Mouse (Mus musculus): ENCODE results near the gene Ccdc137. TPM values are rescaled to one million over a fixed set of nuclear protein-coding genes. Genes with fewer than 3 reads are reported as not detected.
A peak's percentile ranks its signal among the peaks of the same experiment; 100 is the strongest.

The Ccdc137 gene
- polyA plus RNA-seq, 1 experiment from 2014 or later, result 26.3 TPM

- Histone ChIP-seq H3K9ac (no peak overlapping the region), H3K4me3 (no peak overlapping the region), H3K4me1 (replicated peaks) (no peaks in the 10 kb centered on the region), H3K36me3 (no peaks in the 10 kb centered on the region), H3K4me2 (no peak overlapping the region), H3K27ac (no peak overlapping the region), H3K27me3 (no peaks in the 10 kb centered on the region), H3K9me3 (no peaks in the 10 kb centered on the region)
- 90% methylated on average over 3 of the region's 3 CpGs for WGBS
- ATAC-seq (ENCODE audit: low FRiP score), result no peak
Measured at GRCm38 (mm10) chr11:120442765-120443280, 15.1 kb upstream of the Ccdc137 start.

GRCm38 (mm10) chr11:120444106-120444505, 13.8 kb upstream of the Ccdc137 start:
- H3K4me3 ChIP-seq, result no peak overlapping the region
- WGBS, result 83% methylated on average over 6 of the region's 6 CpGs
- H3K27me3 ChIP-seq, result no peaks in the 10 kb centered on the region
- H3K4me1 ChIP-seq (replicated peaks), result no peaks in the 10 kb centered on the region
- no peaks in the 10 kb centered on the region for H3K36me3 ChIP-seq
- ATAC-seq (ENCODE audit: low FRiP score), result no peak
- no peak overlapping the region for H3K9ac ChIP-seq
- H3K27ac ChIP-seq, result no peak overlapping the region
- no peak overlapping the region for H3K4me2 ChIP-seq
- H3K9me3 ChIP-seq, result no peaks in the 10 kb centered on the region

GRCm38 (mm10) chr11:120445475-120445874, 12.4 kb upstream of the Ccdc137 start:
- Histone ChIP-seq H3K9me3 (no peaks in the 10 kb centered on the region), H3K4me1 (replicated peaks) (no peaks in the 10 kb centered on the region), H3K4me3 (no peak overlapping the region), H3K27ac (no peak overlapping the region), H3K36me3 (no peaks in the 10 kb centered on the region), H3K9ac (no peak overlapping the region), H3K4me2 (no peak overlapping the region), H3K27me3 (no peaks in the 10 kb centered on the region)
- 86% methylated on average over 3 of the region's 3 CpGs for WGBS
- ATAC-seq (ENCODE audit: low FRiP score), result no peak

- 80% methylated on average over 7 of the region's 7 CpGs for WGBS
- no peaks in the 10 kb centered on the region for H3K27me3 ChIP-seq
- no peaks in the 10 kb centered on the region for H3K9me3 ChIP-seq
- H3K4me3 ChIP-seq, result no peak overlapping the region
- H3K9ac ChIP-seq, result no peak overlapping the region
- ATAC-seq (ENCODE audit: low FRiP score), result no peak
- H3K4me1 ChIP-seq (replicated peaks), result no peaks in the 10 kb centered on the region
- no peak overlapping the region for H3K4me2 ChIP-seq
- no peak overlapping the region for H3K27ac ChIP-seq
- H3K36me3 ChIP-seq, result no peaks in the 10 kb centered on the region
Measured at GRCm38 (mm10) chr11:120447179-120447578, 10.7 kb upstream of the Ccdc137 start.

- Histone ChIP-seq H3K36me3 (peaks cover 3% of the 10 kb centered on the region; the same call in 1 of the 2 replicates), H3K9ac (no peak overlapping the region), H3K4me1 (replicated peaks) (peaks cover 7% of the 10 kb centered on the region), H3K27ac (no peak overlapping the region), H3K4me3 (no peak overlapping the region), H3K4me2 (no peak overlapping the region), H3K27me3 (no peaks in the 10 kb centered on the region), H3K9me3 (no peaks in the 10 kb centered on the region)
- WGBS, result 66% methylated on average over 3 of the region's 3 CpGs
- no peak for ATAC-seq (ENCODE audit: low FRiP score)
Measured at GRCm38 (mm10) chr11:120452246-120452645, 5.7 kb upstream of the Ccdc137 start.

GRCm38 (mm10) chr11:120453306-120453705, 4.6 kb upstream of the Ccdc137 start, which contains the start of gene Pde6g:
Pde6g (minus strand) TSS chr11:120453500.
- Histone ChIP-seq H3K36me3 (peaks cover 3% of the 10 kb centered on the region; the same call in 1 of the 2 replicates), H3K9ac (no peak within 1 kb of the TSS; the same call in 1 of the 2 replicates), H3K4me2 (no peak within 1 kb of the TSS), H3K4me1 (replicated peaks) (peaks cover 10% of the 10 kb centered on the region), H3K27ac (no peak within 1 kb of the TSS), H3K27me3 (no peaks in the 10 kb centered on the region), H3K4me3 (no peak within 1 kb of the TSS), H3K9me3 (no peaks in the 10 kb centered on the region)
- 87% methylated on average over 4 of the region's 4 CpGs for WGBS
- ATAC-seq (ENCODE audit: low FRiP score), result no peak

GRCm38 (mm10) chr11:120454965-120455364, 3.0 kb upstream of the Ccdc137 start:
- ATAC-seq (ENCODE audit: low FRiP score), result no peak
- Histone ChIP-seq H3K4me1 (replicated peaks) (peaks cover 21% of the 10 kb centered on the region), H3K27ac (no peak overlapping the region), H3K4me3 (no peak overlapping the region), H3K27me3 (no peaks in the 10 kb centered on the region), H3K9me3 (no peaks in the 10 kb centered on the region), H3K36me3 (peaks cover 7% of the 10 kb centered on the region; the same call in 1 of the 2 replicates), H3K4me2 (no peak overlapping the region), H3K9ac (no peak overlapping the region)
- WGBS, result 98% methylated on average over 4 of the region's 4 CpGs

GRCm38 (mm10) chr11:120455413-120455812, 2.5 kb upstream of the Ccdc137 start:
- no peak overlapping the region for H3K27ac ChIP-seq
- no peak overlapping the region for H3K9ac ChIP-seq
- peaks cover 21% of the 10 kb centered on the region for H3K4me1 ChIP-seq (replicated peaks)
- no peak overlapping the region for H3K4me3 ChIP-seq
- H3K27me3 ChIP-seq, result no peaks in the 10 kb centered on the region
- peaks cover 9% of the 10 kb centered on the region; the same call in 1 of the 2 replicates for H3K36me3 ChIP-seq
- H3K9me3 ChIP-seq, result no peaks in the 10 kb centered on the region
- no peak for ATAC-seq (ENCODE audit: low FRiP score)
- WGBS, result 96% methylated on average over 7 of the region's 7 CpGs
- H3K4me2 ChIP-seq, result no peak overlapping the region

GRCm38 (mm10) chr11:120457370-120457769, 545 bp upstream of the Ccdc137 start:
- Histone ChIP-seq H3K36me3 (peaks cover 28% of the 10 kb centered on the region), H3K9ac (peak overlapping the region; percentile 96), H3K27ac (peak overlapping the region; percentile 87), H3K9me3 (no peaks in the 10 kb centered on the region), H3K4me3 (peak overlapping the region; percentile 83), H3K4me2 (peak overlapping the region; percentile 90), H3K27me3 (no peaks in the 10 kb centered on the region), H3K4me1 (replicated peaks) (peaks cover 21% of the 10 kb centered on the region)
- ATAC-seq (ENCODE audit: low FRiP score), result 0 out of 2 replicates have a peak, but pooled peaks have one; percentile 3
- WGBS, result 36% methylated on average over 14 of the region's 14 CpGs

- peak overlapping the region; percentile 90 for H3K4me2 ChIP-seq
- H3K27me3 ChIP-seq, result no peaks in the 10 kb centered on the region
- H3K9me3 ChIP-seq, result no peaks in the 10 kb centered on the region
- H3K27ac ChIP-seq, result no peak overlapping the region
- H3K4me1 ChIP-seq (replicated peaks), result peaks cover 21% of the 10 kb centered on the region
- no peak for ATAC-seq (ENCODE audit: low FRiP score)
- peak overlapping the region; percentile 83 for H3K4me3 ChIP-seq
- H3K9ac ChIP-seq, result peak overlapping the region; percentile 96
- WGBS, result 72% methylated on average over 6 of the region's 6 CpGs
- peaks cover 45% of the 10 kb centered on the region for H3K36me3 ChIP-seq
Measured at GRCm38 (mm10) chr11:120458847-120459597, 1.1 kb downstream of the Ccdc137 start.

- H3K27ac ChIP-seq, result no peak overlapping the region
- WGBS, result 90% methylated on average over 2 of the region's 2 CpGs
- peaks cover 30% of the 10 kb centered on the region for H3K4me1 ChIP-seq (replicated peaks)
- H3K4me3 ChIP-seq, result no peak overlapping the region
- H3K9me3 ChIP-seq, result no peaks in the 10 kb centered on the region
- H3K36me3 ChIP-seq, result peaks cover 57% of the 10 kb centered on the region
- H3K27me3 ChIP-seq, result no peaks in the 10 kb centered on the region
- H3K4me2 ChIP-seq, result no peak overlapping the region
- H3K9ac ChIP-seq, result no peak overlapping the region
- no peak for ATAC-seq (ENCODE audit: low FRiP score)
Measured at GRCm38 (mm10) chr11:120463536-120463935, 5.6 kb downstream of the Ccdc137 start.

- 91% methylated on average over 5 of the region's 5 CpGs for whole genome bisulfite sequencing
- H3K4me1 ChIP-seq (replicated peaks), result peaks cover 29% of the 10 kb centered on the region
- no peak for ATAC-seq (ENCODE audit: low FRiP score)
- H3K4me3 ChIP-seq, result no peak overlapping the region
- no peak overlapping the region for H3K4me2 ChIP-seq
- H3K9me3 ChIP-seq, result no peaks in the 10 kb centered on the region
- no peaks in the 10 kb centered on the region for H3K27me3 ChIP-seq
- no peak overlapping the region for H3K9ac ChIP-seq
- peaks cover 60% of the 10 kb centered on the region for H3K36me3 ChIP-seq
- no peak overlapping the region for H3K27ac ChIP-seq
Measured at GRCm38 (mm10) chr11:120464365-120464764, 6.5 kb downstream of the Ccdc137 start.

GRCm38 (mm10) chr11:120465521-120465920, 7.6 kb downstream of the Ccdc137 start:
- Histone ChIP-seq H3K9me3 (no peaks in the 10 kb centered on the region), H3K9ac (peak overlapping the region; percentile 95; the same call in 1 of the 2 replicates), H3K4me2 (peak overlapping the region; percentile 86; the same call in 1 of the 2 replicates), H3K4me3 (no peak overlapping the region), H3K27ac (no peak overlapping the region), H3K4me1 (replicated peaks) (peaks cover 32% of the 10 kb centered on the region), H3K27me3 (no peaks in the 10 kb centered on the region), H3K36me3 (peaks cover 66% of the 10 kb centered on the region)
- whole genome bisulfite sequencing, result 96% methylated on average over 4 of the region's 4 CpGs
- no peak for ATAC-seq (ENCODE audit: low FRiP score)
